Mouse (Mus musculus): ENCODE data around the gene Cat.

Gene Cat

DNA sequence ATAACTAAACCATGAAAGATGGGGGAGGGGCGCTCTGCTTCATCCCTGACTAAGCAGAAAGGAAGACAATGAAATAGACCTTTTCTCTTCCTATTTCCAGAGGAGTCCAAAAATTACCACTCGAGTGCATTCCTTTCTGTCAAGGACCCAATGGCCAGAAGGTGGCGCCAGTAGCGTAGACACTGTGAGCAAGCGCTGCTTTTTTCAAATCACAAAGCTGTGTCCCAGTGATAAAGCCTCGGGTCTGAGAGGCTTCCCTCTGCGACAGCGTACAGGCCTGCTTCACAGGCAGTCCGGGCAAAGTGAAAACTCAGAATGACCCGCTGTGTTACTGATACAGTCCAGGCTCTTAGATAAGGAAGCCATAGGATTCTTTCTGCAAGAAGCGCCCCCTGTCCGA, 45.2 kb downstream of the Cat start:
- in situ Hi-C loops (cut with MboI, MseI): loop anchor here (10.0 kb wide), 1 partner anchor 555 kb away; no protein-coding TSS in a partner anchor

DNA sequence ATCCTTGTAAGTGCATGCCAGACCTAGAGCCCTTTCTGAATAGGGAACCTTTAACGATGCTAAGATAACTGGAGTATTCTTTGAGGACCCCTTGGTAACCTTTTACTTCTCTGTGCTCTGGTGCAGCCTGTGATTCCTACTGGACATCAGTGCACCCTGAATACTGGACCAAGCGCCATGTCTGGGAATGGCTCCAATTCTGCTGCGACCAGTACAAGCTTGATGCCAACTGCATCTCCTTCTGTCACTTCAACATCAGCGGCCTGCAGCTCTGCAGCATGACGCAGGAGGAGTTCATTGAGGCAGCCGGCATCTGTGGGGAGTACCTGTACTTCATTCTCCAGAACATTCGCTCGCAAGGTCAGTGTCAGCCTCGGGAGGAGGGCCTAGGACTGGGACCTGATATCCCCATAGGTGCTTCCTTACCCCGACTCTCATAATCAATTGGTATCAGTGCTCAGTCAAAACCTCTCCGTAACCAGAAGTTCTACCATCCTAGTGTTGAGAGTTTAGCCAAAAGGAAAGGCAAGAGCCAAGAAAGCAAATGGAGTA, 45.8 kb downstream of the Cat start:
- in situ Hi-C loops (cut with MboI, MseI): no loop called here

DNA sequence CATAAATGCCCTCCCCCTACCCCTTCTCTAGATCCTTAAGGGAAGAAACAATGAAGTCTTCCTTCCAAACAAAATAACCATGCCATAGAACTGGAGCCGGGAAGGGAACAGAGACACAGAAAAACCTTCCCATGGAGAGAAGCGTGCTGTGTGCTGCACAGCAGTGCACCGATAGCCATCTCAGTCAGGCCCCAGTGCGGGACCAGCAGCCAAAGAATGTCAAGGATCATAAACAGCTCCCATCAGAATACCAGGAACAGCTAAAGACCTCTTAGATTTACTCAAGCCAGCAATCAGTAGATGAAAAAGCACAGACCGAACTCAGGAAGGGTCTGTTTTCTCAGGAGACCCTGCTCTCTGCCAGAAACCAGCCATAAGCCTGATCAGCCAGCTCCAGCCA, 48.4 kb downstream of the Cat start:
- in situ Hi-C loops (cut with MboI, MseI): no loop called here

DNA sequence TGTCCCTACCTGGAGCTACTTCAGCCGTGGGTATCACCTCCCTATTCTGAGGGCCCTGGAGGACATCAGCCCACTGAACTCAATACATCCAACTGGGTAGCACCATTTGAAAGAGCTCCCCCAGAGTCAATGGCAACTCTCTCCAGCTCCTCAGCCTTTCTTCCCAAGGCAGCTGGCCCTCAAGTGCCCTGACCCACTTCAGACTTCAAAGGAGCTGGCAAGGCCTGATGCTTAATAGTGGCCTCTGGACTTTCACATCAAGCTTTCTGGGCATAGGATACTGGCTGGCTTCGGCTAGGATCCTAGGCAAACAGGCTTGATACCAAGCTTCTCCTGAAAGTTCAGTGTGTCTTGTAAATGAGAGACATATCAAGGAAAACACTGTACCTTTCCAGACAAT, 49.9 kb downstream of the Cat start:
- in situ Hi-C loops (cut with MboI, MseI): no loop called here

DNA sequence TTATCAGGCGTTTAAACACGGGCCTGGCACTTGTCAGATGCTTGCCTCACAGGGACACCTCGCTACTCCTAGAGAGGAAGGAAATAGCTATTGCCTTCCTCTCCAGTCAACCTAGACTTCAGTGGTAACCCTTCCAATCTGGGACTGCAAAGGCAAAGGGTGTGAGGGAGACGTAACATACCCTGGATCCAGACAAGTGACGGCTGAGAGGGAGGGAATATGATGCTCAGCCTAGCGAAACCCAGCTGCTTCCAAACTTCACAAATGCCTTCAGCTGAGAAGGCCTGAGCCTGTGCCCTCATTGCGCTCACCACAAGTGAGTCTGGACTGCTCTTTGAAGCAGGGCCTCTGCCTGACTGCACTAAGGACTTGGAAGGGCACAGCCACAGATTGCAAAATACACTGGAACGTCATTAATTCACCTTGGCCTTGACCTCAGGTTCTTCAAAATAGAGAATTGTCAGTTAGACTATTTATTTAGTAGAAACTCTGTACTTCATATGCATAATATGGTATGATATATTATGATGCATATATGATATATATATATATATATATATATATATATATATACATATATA, 52.2 kb downstream of the Cat start:
- in situ Hi-C loops (cut with MboI, MseI): no loop called here

DNA sequence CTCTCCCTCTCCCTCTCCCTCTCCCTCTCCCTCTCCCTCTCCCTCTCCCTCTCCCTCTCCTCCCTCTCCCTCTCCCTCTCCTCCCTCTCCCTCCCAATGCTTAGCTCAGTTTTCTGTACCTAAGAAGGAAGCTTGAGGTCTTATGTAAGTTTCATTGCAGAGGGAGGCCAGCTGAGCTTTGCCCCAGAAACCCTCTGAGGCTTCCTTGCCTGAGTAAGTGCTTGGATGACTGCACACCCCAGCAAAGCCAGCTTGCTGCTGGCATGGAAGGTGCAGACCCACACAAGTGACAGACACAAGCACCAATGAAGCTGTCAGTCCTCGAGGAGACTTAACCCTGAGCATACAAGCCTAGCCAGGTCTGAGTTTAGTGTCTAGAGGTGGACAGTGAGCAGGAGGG, 54.2 kb downstream of the Cat start:
- in situ Hi-C loops (cut with MboI, MseI): no loop called here

DNA sequence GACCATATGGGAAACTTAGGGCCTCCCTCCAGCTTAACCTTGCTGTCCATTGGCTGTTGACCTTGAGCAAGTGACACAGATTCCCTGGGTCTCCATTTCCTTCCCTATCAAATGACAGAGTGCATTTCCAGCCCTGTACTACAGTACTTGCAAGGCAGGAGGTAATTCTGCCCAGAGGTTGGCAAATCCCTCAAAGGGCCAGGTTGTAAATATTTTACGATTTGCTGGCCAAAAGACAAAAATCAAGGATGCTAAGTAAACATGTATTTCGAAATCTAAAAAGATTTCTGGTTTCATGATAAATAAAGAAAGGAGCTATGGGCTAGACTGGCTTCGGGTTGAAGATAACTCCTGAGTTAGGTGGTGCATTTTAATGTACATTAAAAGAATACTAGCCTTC, 56.6 kb downstream of the Cat start:
- in situ Hi-C loops (cut with MboI, MseI): no loop called here

DNA sequence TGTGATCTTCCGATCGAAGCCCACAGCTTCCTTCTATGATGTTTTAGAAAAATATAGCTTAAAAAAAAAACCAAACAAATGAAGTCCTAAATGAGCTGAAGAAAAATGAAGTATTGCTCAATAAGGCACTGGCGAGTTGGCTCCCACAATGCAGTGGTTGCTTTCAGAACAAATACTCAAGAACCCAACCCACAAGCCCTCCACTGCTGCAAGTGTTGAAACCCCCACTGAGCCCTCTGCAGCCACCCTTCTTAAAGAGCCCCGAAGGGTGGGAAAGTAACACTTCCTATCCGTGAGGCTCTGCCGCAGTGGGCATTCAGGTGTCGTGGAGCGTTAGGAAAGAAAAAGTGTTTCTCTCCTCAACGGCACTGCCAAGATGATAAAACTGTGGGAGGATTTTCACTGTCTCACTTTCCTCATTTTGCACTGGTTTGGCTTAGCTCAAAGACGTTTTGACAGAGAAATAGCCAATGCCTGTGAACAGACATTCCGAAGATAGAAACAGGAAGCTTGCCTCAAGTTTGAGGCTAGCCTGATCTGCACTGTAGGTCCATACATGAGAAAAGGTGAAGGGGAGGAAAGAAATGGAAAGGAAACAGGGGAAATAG, 59.4 kb downstream of the Cat start:
- in situ Hi-C loops (cut with MboI, MseI): no loop called here

DNA sequence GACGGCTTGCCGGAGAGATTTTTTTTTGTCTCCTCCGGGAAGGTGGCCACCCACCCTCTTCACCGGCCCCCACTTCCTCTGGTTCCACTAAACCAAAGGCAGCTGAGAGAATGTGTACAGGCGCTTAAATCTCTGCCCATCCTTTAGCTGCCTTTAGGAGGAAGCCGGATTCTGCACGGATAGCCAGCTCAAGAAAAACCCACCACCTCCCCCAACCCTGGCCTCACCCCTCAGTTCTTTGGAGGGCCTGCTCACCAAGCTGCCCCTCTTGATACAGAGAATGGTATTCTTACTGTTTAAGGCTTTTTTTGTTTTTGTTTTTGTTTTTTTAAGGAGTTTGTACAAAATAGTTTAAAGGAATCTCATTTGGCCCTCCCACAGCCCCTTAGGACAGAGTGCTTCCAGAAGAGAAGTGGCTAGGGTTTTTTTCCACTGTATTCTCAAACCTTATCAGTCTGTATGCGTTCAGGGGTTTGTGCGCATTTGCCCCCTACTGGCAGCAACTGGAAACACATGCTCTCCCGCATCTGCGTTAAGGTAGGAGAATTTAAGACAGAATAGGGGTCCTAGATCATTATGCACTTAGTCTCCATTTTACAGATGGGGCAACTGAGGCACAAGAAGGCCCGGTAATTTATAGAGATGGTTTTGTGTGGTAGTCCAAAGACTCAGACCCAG, 60.5 kb downstream of the Cat start:
- in situ Hi-C loops (cut with MboI, MseI): no loop called here

DNA sequence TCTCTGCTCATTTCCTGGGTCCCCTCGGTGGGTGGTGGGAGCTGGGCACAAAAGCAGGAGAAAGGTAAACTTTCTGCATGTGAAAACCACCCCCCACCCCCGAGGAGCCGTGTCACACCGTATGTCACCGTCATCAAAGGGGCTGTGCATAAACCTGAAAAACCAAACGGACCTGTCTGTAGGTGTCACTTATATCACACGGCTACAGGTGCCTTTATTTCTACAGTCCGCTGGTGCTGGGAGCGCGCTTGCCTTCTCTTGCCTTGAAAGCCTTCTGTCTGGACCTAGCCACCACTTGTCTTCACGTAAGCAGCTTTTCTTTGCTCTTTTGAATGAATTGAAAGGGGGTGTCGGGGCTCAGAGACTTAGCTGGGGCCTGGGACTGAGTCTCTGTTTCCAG, 61.1 kb downstream of the Cat start:
- in situ Hi-C loops (cut with MboI, MseI): no loop called here

DNA sequence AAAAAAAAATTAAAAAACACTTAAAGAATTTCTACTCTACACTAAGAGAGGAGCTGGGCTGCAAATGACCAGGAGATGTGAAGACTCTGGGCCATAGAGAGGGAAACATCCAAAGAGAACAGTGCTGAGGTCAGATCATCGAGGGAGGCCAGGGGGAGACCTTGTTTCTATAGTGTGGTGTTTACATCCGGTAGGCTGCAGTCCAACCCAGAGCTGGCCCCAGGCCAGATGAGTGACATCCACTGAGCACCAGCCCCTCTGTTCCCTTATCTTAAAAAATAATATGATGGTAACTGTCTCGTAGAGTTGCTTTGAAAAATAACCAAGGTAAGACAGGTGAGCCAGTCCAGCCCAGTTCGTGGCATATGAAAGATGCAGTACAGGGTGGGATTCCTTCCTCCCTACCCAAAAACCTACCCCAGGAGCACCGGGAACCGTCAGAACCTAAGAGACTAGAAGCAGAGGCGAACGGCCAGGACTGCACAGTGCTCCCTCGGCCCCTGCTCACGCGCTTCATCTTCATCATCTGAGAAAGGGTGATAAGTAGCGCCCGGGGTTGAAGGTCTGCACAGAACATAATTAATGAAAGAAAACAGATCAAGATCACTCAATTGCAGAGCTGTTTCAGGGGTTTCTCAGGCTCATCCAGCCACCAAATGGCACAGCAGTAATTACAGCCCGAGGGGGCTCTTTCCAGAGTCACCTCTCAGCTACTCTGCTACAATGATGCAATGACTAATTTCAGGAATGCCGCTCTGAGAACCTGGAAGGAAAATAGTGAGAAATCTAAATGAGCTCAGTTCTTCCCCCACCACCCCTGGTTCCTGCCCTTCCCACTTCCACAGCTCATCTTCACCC, 64.1 kb downstream of the Cat start:
- in situ Hi-C loops (cut with MboI, MseI): no loop called here

DNA sequence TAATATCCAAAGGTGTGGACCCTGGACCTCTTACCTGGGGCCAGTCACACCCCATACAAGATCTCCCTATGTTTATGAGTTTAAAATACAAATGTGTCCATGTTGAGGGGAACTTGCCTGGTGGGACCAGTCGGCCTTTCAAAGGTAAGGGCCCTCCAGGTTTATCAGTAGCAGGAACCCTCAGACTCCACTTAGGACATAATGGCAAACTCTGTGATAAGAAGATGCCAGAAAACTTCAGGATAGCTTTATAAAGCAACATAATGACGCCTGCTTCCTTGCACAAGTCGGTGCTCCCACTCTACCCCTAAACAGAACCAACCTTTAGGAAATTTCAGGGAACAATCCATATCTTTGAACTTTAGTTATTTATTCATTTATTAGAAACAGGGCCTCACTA, 69.2 kb downstream of the Cat start:
- in situ Hi-C loops (cut with MboI, MseI): no loop called here

DNA sequence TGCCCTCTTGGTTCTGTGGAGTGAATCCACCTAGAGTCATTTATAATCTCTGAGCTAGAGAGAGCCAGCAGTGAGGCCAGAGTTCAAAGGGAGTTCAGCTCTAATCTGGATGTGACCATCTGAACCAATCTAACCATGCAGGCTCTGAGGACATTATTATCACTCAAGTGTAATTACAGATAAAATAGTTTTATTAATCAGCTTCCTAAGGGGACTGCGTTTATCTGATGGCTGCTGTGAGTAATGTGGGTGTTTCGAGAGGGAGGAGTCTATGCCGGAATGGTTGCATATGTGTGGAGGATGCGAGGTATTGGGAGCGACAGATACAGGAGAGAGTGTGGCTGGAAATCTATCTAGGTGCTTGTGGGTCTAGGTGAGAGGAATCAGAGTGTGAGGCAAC, 71.6 kb downstream of the Cat start:
- in situ Hi-C loops (cut with MboI, MseI): no loop called here

DNA sequence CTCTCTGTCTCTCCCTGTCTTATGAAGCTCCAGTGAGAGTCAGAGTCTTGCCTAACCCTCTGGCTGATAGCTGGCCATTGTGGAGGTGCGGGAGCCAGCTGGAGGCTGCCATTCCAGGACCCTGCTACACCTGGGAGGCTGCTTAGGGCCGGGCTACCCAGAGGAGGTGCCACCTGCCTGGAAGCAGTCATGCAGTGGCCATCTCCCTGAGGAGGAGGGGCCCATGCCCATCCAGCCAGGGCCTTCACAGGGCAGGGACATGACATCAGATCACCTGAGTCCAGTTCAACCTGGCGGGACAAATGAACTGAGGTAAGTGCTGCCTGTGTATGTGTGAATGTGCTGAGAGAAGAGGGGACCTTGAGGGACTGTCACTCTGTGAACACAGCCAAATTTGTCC, 73.1 kb downstream of the Cat start:
- in situ Hi-C loops (cut with MboI, MseI): no loop called here

DNA sequence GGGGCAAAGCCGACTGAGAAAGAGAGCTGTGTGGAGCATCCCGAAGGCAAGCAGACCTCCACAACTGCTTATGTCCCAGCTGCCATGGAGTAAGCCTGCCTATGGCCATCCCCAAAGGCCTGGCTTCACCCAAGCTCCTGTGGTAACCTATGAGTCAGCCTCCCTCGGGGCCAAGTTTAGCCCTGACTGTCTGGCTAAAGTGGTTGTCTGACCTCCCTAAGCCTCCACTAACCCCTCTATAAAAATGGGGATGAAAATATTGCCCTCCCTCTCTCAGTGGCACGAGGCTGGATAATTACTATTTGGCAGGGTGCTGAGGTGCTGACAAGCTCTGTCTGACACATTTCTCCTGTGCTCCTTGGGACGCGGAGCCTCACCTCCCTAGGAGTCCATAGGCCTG, 73.6 kb downstream of the Cat start, which contains the start of gene Elf5:
Gene Elf5 (plus strand): TSS at position 341 of the 400 bp plus-strand sequence.
- in situ Hi-C loops (cut with MboI, MseI): no loop called here

DNA sequence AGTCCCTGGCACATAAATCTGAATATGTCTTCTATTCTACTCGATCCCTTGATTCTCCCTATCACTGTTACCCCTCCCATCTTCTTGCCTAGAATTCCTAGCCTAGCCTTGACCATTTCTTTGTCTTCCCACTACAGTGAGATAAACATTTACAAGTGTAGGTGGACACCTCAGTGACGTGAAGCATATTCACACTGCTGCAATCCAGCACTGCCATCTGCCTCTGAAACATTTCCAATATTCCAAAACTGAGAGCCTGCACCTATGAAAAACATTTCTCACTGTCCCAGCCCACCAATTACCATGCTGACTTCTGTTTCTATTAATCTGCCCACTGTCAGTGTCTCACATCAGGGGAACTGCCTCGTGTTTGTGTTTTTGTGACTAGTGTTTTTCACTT, 78.7 kb downstream of the Cat start:
- in situ Hi-C loops (cut with MboI, MseI): no loop called here
